Mouse (Mus musculus): Measurements from ENCODE around the gene Spty2d1. TPM values are rescaled to one million over a fixed set of nuclear protein-coding genes. Genes with fewer than 3 reads are reported as not detected.
"Not testable (repeated sequence)": the region's sequence is repeated elsewhere in the genome, so short reads cannot be mapped to it uniquely, and the experiment has no call there.

Gene Spty2d1
- polyA plus RNA-seq, 1 experiment from 2014 or later: 15.6 TPM

DNA sequence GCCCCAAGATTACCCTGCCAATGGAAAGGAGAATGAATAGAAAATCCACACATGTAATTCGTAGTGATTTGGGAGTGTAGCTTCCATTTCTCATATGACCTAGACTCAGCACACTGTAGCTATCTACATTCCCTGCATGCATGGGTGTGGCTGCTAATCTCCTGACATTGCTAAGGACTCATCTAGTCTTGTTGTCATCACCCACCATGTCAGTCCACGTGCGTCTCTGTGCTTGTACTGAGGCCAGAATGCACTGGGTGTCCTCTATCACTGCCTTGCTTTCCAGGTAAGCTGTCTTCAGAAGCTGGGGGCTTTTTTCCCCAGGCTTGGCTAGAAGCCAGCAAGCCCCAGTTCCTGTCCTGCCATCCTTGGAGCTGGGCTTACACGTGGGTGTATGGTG, 18.8 kb downstream of the Spty2d1 start:
- not testable (repeated sequence) for H3K27ac ChIP-seq (ENCODE audit: low read depth, low read length); H3K9ac ChIP-seq (ENCODE audit: low read depth, low read length); H3K9me3 ChIP-seq (replicated peaks; ENCODE audit: control insufficient read depth, low read length); H3K4me3 ChIP-seq (ENCODE audit: low read depth, low read length); H3K4me2 ChIP-seq; H3K27me3 ChIP-seq (ENCODE audit: control insufficient read depth, insufficient read depth, low read length); H3K4me1 ChIP-seq (ENCODE audit: control insufficient read depth, insufficient read depth, low read length)
- 58% methylated on average over 4 of the region's 4 CpGs for WGBS (ENCODE audit: insufficient replicate concordance)
- peak; percentile 65; the same call in 1 of the 2 replicates for ATAC-seq (replicated peaks; ENCODE audit: insufficient number of reproducible peaks, low FRiP score, low TSS enrichment)
- H3K36me3 ChIP-seq (ENCODE audit: control insufficient read depth, insufficient read depth, low read length): peaks cover 12% of the 10 kb centered on the region

DNA sequence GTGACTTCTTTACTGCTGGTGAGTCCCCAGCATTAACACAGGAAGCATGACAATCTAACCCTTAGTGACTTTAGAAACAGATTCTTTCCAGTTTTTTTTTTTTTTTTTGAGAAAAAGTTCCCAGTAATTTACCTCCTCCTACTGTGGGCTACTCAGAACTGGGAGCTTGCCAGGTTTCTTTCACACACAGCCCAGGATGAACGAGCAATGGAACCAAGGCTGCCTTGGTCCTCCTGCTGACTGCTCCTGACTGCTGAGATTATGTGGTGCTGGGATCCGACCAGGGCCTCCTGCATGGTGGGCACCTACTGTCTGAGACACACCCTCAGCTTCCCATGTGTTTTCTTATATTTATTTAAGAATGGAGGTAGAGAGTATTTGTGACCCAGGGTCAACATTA, 21.1 kb downstream of the Spty2d1 start:
- H3K9me3 ChIP-seq (replicated peaks; ENCODE audit: control insufficient read depth, low read length): no peaks in the 10 kb centered on the region
- WGBS (ENCODE audit: insufficient replicate concordance): 45% methylated on average over 2 of the region's 2 CpGs
- H3K27ac ChIP-seq (ENCODE audit: low read depth, low read length): no peak overlapping the region
- H3K9ac ChIP-seq (ENCODE audit: low read depth, low read length): no peak overlapping the region
- no peak overlapping the region for H3K4me2 ChIP-seq
- peaks cover 2% of the 10 kb centered on the region; the same call in 1 of the 2 replicates for H3K36me3 ChIP-seq (ENCODE audit: control insufficient read depth, insufficient read depth, low read length)
- ATAC-seq (replicated peaks; ENCODE audit: insufficient number of reproducible peaks, low FRiP score, low TSS enrichment): no peak
- H3K27me3 ChIP-seq (ENCODE audit: control insufficient read depth, insufficient read depth, low read length): no peaks in the 10 kb centered on the region
- H3K4me3 ChIP-seq (ENCODE audit: low read depth, low read length): no peak overlapping the region
- 0 out of 2 replicates have a peak, but pooled peaks cover 3% of the 10 kb centered on the region for H3K4me1 ChIP-seq (ENCODE audit: control insufficient read depth, insufficient read depth, low read length)

DNA sequence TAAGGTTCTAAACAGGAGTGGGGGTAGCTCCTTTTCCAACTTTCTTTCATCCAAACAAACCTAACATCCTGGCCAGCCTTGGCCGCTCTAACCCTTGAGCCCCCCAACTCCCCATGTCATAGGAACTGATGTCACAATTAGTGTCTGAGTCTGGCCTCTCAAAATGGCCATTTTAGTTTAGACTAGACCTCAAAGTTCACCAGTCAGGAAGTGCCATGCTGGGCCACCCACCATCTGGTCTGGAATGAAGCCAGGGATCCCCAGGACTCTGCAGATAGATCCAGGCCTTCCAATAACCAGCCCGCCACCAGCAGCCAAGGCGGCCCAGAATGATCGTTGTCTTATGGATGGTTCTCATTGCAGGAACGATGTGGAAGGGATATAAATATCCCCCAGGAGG, 21.6 kb downstream of the Spty2d1 start:
- H3K36me3 ChIP-seq (ENCODE audit: control insufficient read depth, insufficient read depth, low read length): no peaks in the 10 kb centered on the region
- no peaks in the 10 kb centered on the region for H3K27me3 ChIP-seq (ENCODE audit: control insufficient read depth, insufficient read depth, low read length)
- no peaks in the 10 kb centered on the region for H3K9me3 ChIP-seq (replicated peaks; ENCODE audit: control insufficient read depth, low read length)
- no peak for ATAC-seq (replicated peaks; ENCODE audit: insufficient number of reproducible peaks, low FRiP score, low TSS enrichment)
- no peak overlapping the region for H3K27ac ChIP-seq (ENCODE audit: low read depth, low read length)
- H3K4me3 ChIP-seq (ENCODE audit: low read depth, low read length): no peak overlapping the region
- H3K4me2 ChIP-seq: no peak overlapping the region
- H3K4me1 ChIP-seq (ENCODE audit: control insufficient read depth, insufficient read depth, low read length): 0 out of 2 replicates have a peak, but pooled peaks cover 3% of the 10 kb centered on the region
- 67% methylated on average over 5 of the region's 5 CpGs for WGBS (ENCODE audit: insufficient replicate concordance)
- no peak overlapping the region for H3K9ac ChIP-seq (ENCODE audit: low read depth, low read length)

DNA sequence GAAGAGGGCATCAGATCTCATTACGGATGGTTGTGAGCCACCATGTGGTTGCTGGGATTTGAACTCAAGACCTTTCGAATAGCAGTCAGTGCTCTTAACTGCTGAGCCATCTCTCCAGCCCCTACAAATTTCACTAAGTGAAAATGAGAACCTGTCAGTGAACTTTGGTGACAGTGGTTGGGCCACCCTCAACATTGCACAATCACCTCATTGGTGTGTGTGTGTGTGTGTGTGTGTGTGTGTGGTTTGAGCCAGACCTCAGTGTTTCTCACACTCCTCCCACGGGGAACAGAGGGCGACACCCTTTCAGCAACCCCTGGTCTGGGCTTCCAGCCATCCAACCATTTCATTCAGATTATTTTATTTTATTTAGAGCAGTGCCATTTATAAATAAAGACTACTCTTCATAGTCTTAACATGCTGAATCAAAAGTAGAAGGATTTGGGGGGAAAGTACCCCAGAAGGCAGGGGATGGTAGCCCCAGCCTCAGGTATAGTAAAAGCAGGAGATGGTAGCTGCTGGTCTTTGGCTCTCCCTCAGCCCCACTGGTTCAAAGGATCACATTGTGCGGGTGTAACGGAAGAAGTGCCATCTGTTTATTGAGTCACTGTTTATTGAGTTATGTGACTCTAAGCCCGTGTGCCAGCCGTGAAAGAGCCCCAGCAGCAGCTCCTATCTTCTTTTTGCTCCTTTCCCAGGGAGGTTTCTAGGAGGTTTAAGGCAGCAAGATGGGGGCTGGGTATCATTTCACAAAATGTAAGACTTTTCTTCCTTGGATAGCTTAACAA, 22.3 kb downstream of the Spty2d1 start:
- H3K4me3 ChIP-seq (ENCODE audit: low read depth, low read length): no peak overlapping the region
- no peaks in the 10 kb centered on the region for H3K9me3 ChIP-seq (replicated peaks; ENCODE audit: control insufficient read depth, low read length)
- ATAC-seq (replicated peaks; ENCODE audit: insufficient number of reproducible peaks, low FRiP score, low TSS enrichment): no peak
- H3K27me3 ChIP-seq (ENCODE audit: control insufficient read depth, insufficient read depth, low read length): no peaks in the 10 kb centered on the region
- H3K36me3 ChIP-seq (ENCODE audit: control insufficient read depth, insufficient read depth, low read length): no peaks in the 10 kb centered on the region
- H3K9ac ChIP-seq (ENCODE audit: low read depth, low read length): no peak overlapping the region
- H3K4me1 ChIP-seq (ENCODE audit: control insufficient read depth, insufficient read depth, low read length): 0 out of 2 replicates have a peak, but pooled peaks cover 3% of the 10 kb centered on the region
- H3K27ac ChIP-seq (ENCODE audit: low read depth, low read length): no peak overlapping the region
- WGBS (ENCODE audit: insufficient replicate concordance): 63% methylated on average over 8 of the region's 8 CpGs
- no peak overlapping the region for H3K4me2 ChIP-seq

DNA sequence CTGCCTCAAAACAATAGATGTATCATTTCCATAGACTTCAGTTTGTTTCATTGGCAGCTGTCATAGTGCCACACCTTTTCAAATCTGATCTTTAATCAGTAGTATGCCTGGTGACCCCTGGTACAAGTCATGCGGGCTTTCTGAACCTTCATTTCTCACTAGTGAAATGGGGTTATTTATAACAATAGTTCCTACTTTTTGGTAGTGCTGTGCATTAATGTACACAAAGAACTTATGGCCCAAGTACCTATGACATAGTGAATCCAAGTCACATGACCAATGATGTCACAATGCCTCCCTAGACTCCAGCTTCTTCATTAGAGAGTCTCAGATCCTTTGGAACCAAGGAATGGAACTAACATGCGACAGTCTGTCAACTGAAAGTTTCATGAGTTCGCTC, 24.9 kb downstream of the Spty2d1 start, which contains the start of gene Gm9999:
Gene Gm9999 (plus strand): TSS at position 301 of the 400 bp plus-strand sequence.
- Histone ChIP-seq H3K27ac (ENCODE audit: low read depth, low read length) (no peak within 1 kb of the TSS), H3K9ac (ENCODE audit: low read depth, low read length) (no peak within 1 kb of the TSS), H3K4me2 (no peak within 1 kb of the TSS), H3K27me3 (ENCODE audit: control insufficient read depth, insufficient read depth, low read length) (no peaks in the 10 kb centered on the region), H3K4me1 (ENCODE audit: control insufficient read depth, insufficient read depth, low read length) (0 out of 2 replicates have a peak, but pooled peaks cover 3% of the 10 kb centered on the region), H3K9me3 (replicated peaks; ENCODE audit: control insufficient read depth, low read length) (no peaks in the 10 kb centered on the region), H3K4me3 (ENCODE audit: low read depth, low read length) (no peak within 1 kb of the TSS), H3K36me3 (ENCODE audit: control insufficient read depth, insufficient read depth, low read length) (no peaks in the 10 kb centered on the region)
- no peak for ATAC-seq (replicated peaks; ENCODE audit: insufficient number of reproducible peaks, low FRiP score, low TSS enrichment)
- WGBS (ENCODE audit: insufficient replicate concordance): 80% methylated on average over 3 of the region's 3 CpGs

DNA sequence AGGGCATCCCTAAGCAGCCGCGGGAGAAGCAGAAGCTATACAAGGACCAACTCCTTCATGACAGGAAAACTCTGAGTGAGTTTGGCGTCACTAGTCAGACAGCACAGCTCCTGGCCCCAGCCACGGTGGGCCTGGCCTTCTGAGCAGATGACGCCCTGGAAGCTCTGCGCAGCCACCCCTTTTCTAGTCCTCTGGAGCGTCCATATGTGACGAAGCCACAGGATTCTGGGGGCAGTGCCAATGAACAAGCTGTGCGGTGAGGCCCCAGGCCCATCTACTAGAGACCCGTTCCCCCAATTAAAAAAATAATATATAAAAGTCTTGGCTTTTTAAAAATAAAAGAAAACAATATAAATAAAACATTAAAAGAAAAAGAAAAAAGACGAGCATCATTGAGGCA, 32.8 kb downstream of the Spty2d1 start:
- Histone ChIP-seq H3K4me1 (ENCODE audit: control insufficient read depth, insufficient read depth, low read length) (no peaks in the 10 kb centered on the region), H3K9ac (ENCODE audit: low read depth, low read length) (no peak overlapping the region), H3K4me3 (ENCODE audit: low read depth, low read length) (no peak overlapping the region), H3K27ac (ENCODE audit: low read depth, low read length) (no peak overlapping the region), H3K36me3 (ENCODE audit: control insufficient read depth, insufficient read depth, low read length) (no peaks in the 10 kb centered on the region; the same call in 1 of the 2 replicates), H3K9me3 (replicated peaks; ENCODE audit: control insufficient read depth, low read length) (peaks cover 5% of the 10 kb centered on the region; the same call in 1 of the 2 replicates), H3K4me2 (no peak overlapping the region), H3K27me3 (ENCODE audit: control insufficient read depth, insufficient read depth, low read length) (no peaks in the 10 kb centered on the region)
- 89% methylated on average over 11 of the region's 11 CpGs for WGBS (ENCODE audit: insufficient replicate concordance)
- no peak for ATAC-seq (replicated peaks; ENCODE audit: insufficient number of reproducible peaks, low FRiP score, low TSS enrichment)

DNA sequence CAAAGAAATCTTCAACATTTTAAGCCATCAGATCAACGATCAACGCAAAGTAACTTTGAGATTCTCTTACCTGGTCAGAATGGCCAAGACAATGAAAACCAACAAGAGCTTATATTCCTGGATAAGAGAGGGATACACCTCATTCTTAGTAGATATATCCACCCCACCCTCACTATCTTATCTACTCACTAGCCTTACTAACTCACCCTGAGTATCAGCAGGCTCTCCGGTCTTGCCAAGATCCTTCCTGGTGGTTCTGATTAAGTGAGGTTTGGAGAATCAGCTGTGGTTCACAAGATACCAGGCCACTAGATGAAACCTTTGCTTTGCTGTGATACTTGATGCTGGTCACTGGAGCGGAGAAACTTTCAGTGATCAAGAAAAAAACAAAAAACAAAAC, 33.6 kb downstream of the Spty2d1 start:
- Histone ChIP-seq H3K36me3 (ENCODE audit: control insufficient read depth, insufficient read depth, low read length) (no peaks in the 10 kb centered on the region; the same call in 1 of the 2 replicates), H3K9me3 (replicated peaks; ENCODE audit: control insufficient read depth, low read length) (peaks cover 5% of the 10 kb centered on the region; the same call in 1 of the 2 replicates), H3K4me1 (ENCODE audit: control insufficient read depth, insufficient read depth, low read length) (no peaks in the 10 kb centered on the region), H3K27ac (ENCODE audit: low read depth, low read length) (no peak overlapping the region), H3K4me3 (ENCODE audit: low read depth, low read length) (no peak overlapping the region), H3K27me3 (ENCODE audit: control insufficient read depth, insufficient read depth, low read length) (no peaks in the 10 kb centered on the region), H3K4me2 (no peak overlapping the region), H3K9ac (ENCODE audit: low read depth, low read length) (no peak overlapping the region)
- 88% methylated on average over 4 of the region's 4 CpGs for WGBS (ENCODE audit: insufficient replicate concordance)
- no peak for ATAC-seq (replicated peaks; ENCODE audit: insufficient number of reproducible peaks, low FRiP score, low TSS enrichment)

DNA sequence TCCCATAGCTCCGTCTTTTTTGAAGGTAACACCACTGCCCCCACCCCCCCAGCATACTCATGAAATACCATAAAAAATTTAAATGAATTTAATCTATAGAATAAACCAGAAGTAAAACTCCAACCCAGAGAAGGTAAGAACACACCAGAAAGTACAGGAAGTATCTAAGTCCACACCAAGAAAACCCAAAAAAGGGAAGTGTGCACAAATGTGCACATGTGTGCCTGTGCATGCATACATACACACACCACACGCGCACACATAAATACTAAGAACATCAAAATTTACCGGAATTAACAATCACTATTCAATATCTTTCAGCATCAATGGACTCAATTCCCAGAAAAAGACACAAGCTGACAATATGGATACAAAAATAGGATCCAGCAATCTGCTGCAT, 38.3 kb downstream of the Spty2d1 start:
- ATAC-seq (replicated peaks; ENCODE audit: insufficient number of reproducible peaks, low FRiP score, low TSS enrichment): no peak
- H3K27me3 ChIP-seq (ENCODE audit: control insufficient read depth, insufficient read depth, low read length): no peaks in the 10 kb centered on the region
- peaks cover 5% of the 10 kb centered on the region; the same call in 1 of the 2 replicates for H3K9me3 ChIP-seq (replicated peaks; ENCODE audit: control insufficient read depth, low read length)
- 88% methylated on average over 4 of the region's 4 CpGs for WGBS (ENCODE audit: insufficient replicate concordance)
- H3K36me3 ChIP-seq (ENCODE audit: control insufficient read depth, insufficient read depth, low read length): no peaks in the 10 kb centered on the region
- no peak overlapping the region for H3K4me3 ChIP-seq (ENCODE audit: low read depth, low read length)
- H3K9ac ChIP-seq (ENCODE audit: low read depth, low read length): no peak overlapping the region
- H3K27ac ChIP-seq (ENCODE audit: low read depth, low read length): no peak overlapping the region
- H3K4me2 ChIP-seq: no peak overlapping the region
- H3K4me1 ChIP-seq (ENCODE audit: control insufficient read depth, insufficient read depth, low read length): no peaks in the 10 kb centered on the region

DNA sequence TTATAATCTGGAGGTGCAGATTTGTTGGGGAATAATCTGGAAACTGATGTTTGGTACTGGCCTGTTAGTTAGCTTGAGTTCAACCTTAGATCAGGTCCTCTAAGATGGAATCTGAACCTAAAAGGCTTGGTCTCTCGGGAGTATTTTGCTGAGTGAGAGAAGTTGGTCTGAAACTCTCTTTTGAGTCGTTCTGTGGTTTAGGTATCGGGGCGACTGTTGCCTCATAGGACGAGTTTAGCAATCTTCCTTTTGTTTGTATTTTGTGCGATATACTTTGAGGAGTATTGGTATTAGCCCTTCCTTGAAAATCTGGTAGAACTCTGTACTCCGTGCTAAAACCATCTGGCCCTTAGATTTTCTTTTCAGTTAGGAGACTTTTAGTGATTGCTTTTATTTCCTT, 44.1 kb downstream of the Spty2d1 start:
- H3K27ac ChIP-seq (ENCODE audit: low read depth, low read length): no peak overlapping the region
- 75% methylated on average over 7 of the region's 7 CpGs for WGBS (ENCODE audit: insufficient replicate concordance)
- no peak overlapping the region for H3K4me3 ChIP-seq (ENCODE audit: low read depth, low read length)
- no peaks in the 10 kb centered on the region for H3K9me3 ChIP-seq (replicated peaks; ENCODE audit: control insufficient read depth, low read length)
- H3K27me3 ChIP-seq (ENCODE audit: control insufficient read depth, insufficient read depth, low read length): no peaks in the 10 kb centered on the region
- H3K9ac ChIP-seq (ENCODE audit: low read depth, low read length): no peak overlapping the region
- ATAC-seq (replicated peaks; ENCODE audit: insufficient number of reproducible peaks, low FRiP score, low TSS enrichment): no peak
- no peak overlapping the region for H3K4me2 ChIP-seq
- no peaks in the 10 kb centered on the region for H3K36me3 ChIP-seq (ENCODE audit: control insufficient read depth, insufficient read depth, low read length)
- H3K4me1 ChIP-seq (ENCODE audit: control insufficient read depth, insufficient read depth, low read length): peaks cover 6% of the 10 kb centered on the region

Measured in heart, embryonic 11.5 days (tissue).